Mouse (Mus musculus): ENCODE data around the gene Rmi2. TPM values are rescaled to one million over a fixed set of nuclear protein-coding genes. Genes with fewer than 3 reads are reported as not detected.

Rmi2 gene
- total and polyA plus RNA-seq, 3 experiments: 2.8 to 8.0 TPM; not detected in 1

- H3K27me3 ChIP-seq (ENCODE audit: control insufficient read depth in 1 of 2, insufficient read depth in 2 of 2, low read length in 2 of 2): no peaks in the 10 kb centered on the region
- TF ChIP-seq BHLHE40 (IDR thresholded peaks at IDR 0.05; ENCODE audit: borderline replicate concordance, low read depth, low read length) (no peak), USF1 (IDR thresholded peaks at IDR 0.05; ENCODE audit: low read depth, low read length) (no peak), MYC (IDR thresholded peaks at IDR 0.05; ENCODE audit: low read depth, low read length) (no peak), MAX (IDR thresholded peaks at IDR 0.05; ENCODE audit: low read length) (no peak), CTCF (IDR thresholded peaks at IDR 0.05 in 2 of 3, conservative IDR thresholded peaks at IDR 0.05 in 1 of 3; ENCODE audit: control insufficient read depth in 1 of 3, insufficient read depth in 1 of 3, low read depth in 2 of 3, low read length in 3 of 3, poor library complexity in 1 of 3, severe bottlenecking in 1 of 3) (no peak), MAZ (IDR thresholded peaks at IDR 0.05; ENCODE audit: low read depth, low read length) (no peak), E2F4 (IDR thresholded peaks at IDR 0.05; ENCODE audit: borderline replicate concordance, low read depth, low read length) (no peak), TBP (IDR thresholded peaks at IDR 0.05; ENCODE audit: low read depth, low read length) (no peak), UBTF (IDR thresholded peaks at IDR 0.05; ENCODE audit: borderline replicate concordance, insufficient read depth, low read depth, low read length) (no peak), CHD2 (IDR thresholded peaks at IDR 0.05; ENCODE audit: low read length) (no peak), JUND (IDR thresholded peaks at IDR 0.05; ENCODE audit: low read depth, low read length) (no peak)
- no peaks in the 10 kb centered on the region for H3K4me1 ChIP-seq (ENCODE audit: control insufficient read depth in 1 of 2, insufficient read depth in 2 of 2, low read length in 2 of 2)
- no peak overlapping the region for H3K4me3 ChIP-seq (ENCODE audit: control insufficient read depth in 1 of 2, insufficient read depth in 1 of 2, low read depth in 2 of 2, low read length in 2 of 2)
- H3K36me3 ChIP-seq (ENCODE audit: control insufficient read depth in 1 of 2, insufficient read depth in 2 of 2, low read length in 2 of 2): no peaks in the 10 kb centered on the region
- no peak overlapping the region for H3K27ac ChIP-seq (ENCODE audit: control insufficient read depth, low read depth, low read length)
- H3K9ac ChIP-seq (ENCODE audit: control insufficient read depth, low read depth, low read length, poor library complexity, severe bottlenecking): no peak overlapping the region
- no peaks in the 10 kb centered on the region for H3K79me2 ChIP-seq (ENCODE audit: control insufficient read depth, insufficient read depth, low read length, poor library complexity)
- H3K9me3 ChIP-seq (replicated peaks; ENCODE audit: insufficient read depth, low read length): no peaks in the 10 kb centered on the region
- DNase-seq (ENCODE audit: low read depth, low spot score): no peak
These were observed 30.2 kb downstream of the Rmi2 start for GRCm38 (mm10) chr16:10864833-10865591.

GRCm38 (mm10) chr16:10865592-10865987, 30.7 kb downstream of the Rmi2 start:
- Histone ChIP-seq H3K27ac (ENCODE audit: control insufficient read depth, low read depth, low read length) (no peak overlapping the region), H3K4me3 (ENCODE audit: control insufficient read depth in 1 of 2, insufficient read depth in 1 of 2, low read depth in 2 of 2, low read length in 2 of 2) (no peak overlapping the region), H3K27me3 (ENCODE audit: control insufficient read depth in 1 of 2, insufficient read depth in 2 of 2, low read length in 2 of 2) (no peaks in the 10 kb centered on the region), H3K9me3 (replicated peaks; ENCODE audit: insufficient read depth, low read length) (no peaks in the 10 kb centered on the region), H3K79me2 (ENCODE audit: control insufficient read depth, insufficient read depth, low read length, poor library complexity) (no peaks in the 10 kb centered on the region), H3K9ac (ENCODE audit: control insufficient read depth, low read depth, low read length, poor library complexity, severe bottlenecking) (no peak overlapping the region), H3K36me3 (ENCODE audit: control insufficient read depth in 1 of 2, insufficient read depth in 2 of 2, low read length in 2 of 2) (no peaks in the 10 kb centered on the region), H3K4me1 (ENCODE audit: control insufficient read depth in 1 of 2, insufficient read depth in 2 of 2, low read length in 2 of 2) (no peaks in the 10 kb centered on the region)
- no peak for DNase-seq (ENCODE audit: low read depth, low spot score)
- TF ChIP-seq RCOR1 (IDR thresholded peaks at IDR 0.05; ENCODE audit: low read depth, low read length): no peak
- TF ChIP-seq POLR2AphosphoS5 (IDR thresholded peaks at IDR 0.05; ENCODE audit: borderline replicate concordance, low read depth, low read length): no peak
- no peak for TF ChIP-seq CHD1 (IDR thresholded peaks at IDR 0.05; ENCODE audit: low read depth, low read length)
- no peak for TF ChIP-seq USF1 (IDR thresholded peaks at IDR 0.05; ENCODE audit: low read depth, low read length)
- TF ChIP-seq SMC3 (IDR thresholded peaks at IDR 0.05; ENCODE audit: low read depth, low read length): no peak
- TF ChIP-seq ZKSCAN1 (IDR thresholded peaks at IDR 0.05; ENCODE audit: low read depth, low read length): no peak
- no peak for TF ChIP-seq POLR2AphosphoS2 (IDR thresholded peaks at IDR 0.05; ENCODE audit: low read length)
- no peak for TF ChIP-seq MYC (IDR thresholded peaks at IDR 0.05; ENCODE audit: low read depth, low read length)
- no peak for TF ChIP-seq TBP (IDR thresholded peaks at IDR 0.05; ENCODE audit: low read depth, low read length)
